Mouse (Mus musculus) frontal cortex, adult 2 months (tissue): ENCODE data around the gene Rab43. TPM values are rescaled to one million over a fixed set of nuclear protein-coding genes. Genes with fewer than 3 reads are reported as not detected.

Experiments
- DNase-seq, 2 experiments: peaks; one replicate each; pipeline ENCODE4 v3.0.0; 2022; ENCODE audit warnings: low spot score in 1 of 2; ENCODE audit errors: extremely low spot score in 1 of 2
- polyA plus RNA-seq: library from polyadenylated mRNA; depleted of rRNA; stranded (reverse); fragments of >200 nt; gene quantifications from 2 replicates; pipeline ENCODE4 v1.2.3, GENCODE M21; 2012

Rab43 gene
- polyA plus RNA-seq, 1 experiment = 15.3 TPM

GRCm38 (mm10) chr6:87809651-87810161 lies 2.3 kb downstream of the Rab43 start:
- DNase-seq = no peak

- DNase-seq = no peak
Observed at GRCm38 (mm10) chr6:87809144-87809543, 2.8 kb downstream of the Rab43 start.

DNA sequence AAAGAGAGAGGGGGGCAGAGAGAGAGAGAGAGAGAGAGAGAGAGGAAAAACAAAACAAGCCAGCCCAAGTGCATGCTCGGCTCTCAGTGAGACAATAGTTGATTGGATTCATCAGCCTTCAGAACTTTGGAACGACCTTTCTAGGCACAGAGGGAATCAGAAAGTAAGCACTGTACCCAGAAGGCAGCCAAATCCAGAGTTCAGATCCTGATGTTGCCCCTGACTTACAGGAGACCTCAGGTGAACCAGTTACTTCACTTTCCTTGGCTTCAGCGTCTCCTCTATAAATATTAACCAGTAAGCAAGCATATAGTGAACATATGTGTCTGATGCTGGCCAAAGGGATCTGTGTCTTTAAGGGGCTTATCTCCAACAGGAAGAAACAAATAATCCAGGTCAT lies 3.4 kb downstream of the Rab43 start:
- DNase-seq = no peak

GRCm38 (mm10) chr6:87807735-87808440 lies 4.1 kb downstream of the Rab43 start:
- no peak for DNase-seq

- DNase-seq = no peak
Observed at GRCm38 (mm10) chr6:87806857-87807256, 5.1 kb downstream of the Rab43 start.

GRCm38 (mm10) chr6:87806028-87806427 lies 5.9 kb downstream of the Rab43 start:
- no peak for DNase-seq

GRCm38 (mm10) chr6:87805448-87805847 lies 6.5 kb downstream of the Rab43 start:
- no peak for DNase-seq

DNA sequence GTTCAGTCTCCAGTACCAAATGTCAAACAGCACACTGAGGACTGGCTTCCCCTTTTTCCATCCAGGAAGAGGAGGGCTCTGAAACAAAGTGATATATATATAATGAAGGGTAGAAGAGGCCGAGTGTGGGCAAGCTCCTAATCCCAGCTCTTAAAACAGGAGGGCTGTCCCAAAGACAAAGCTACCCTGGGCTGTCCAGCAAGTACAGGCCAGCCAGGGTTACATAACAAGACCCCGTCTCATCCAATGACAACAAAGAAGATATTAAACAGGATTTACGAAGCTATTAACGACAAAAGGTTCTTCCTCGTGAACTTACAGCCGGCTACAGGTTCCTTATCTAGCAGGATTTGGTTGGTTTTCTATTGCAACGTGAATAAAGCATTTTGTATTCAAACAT lies 7.1 kb downstream of the Rab43 start:
- no peak for DNase-seq

GRCm38 (mm10) chr6:87804036-87804435 lies 7.9 kb downstream of the Rab43 start:
- DNase-seq = no peak

DNA sequence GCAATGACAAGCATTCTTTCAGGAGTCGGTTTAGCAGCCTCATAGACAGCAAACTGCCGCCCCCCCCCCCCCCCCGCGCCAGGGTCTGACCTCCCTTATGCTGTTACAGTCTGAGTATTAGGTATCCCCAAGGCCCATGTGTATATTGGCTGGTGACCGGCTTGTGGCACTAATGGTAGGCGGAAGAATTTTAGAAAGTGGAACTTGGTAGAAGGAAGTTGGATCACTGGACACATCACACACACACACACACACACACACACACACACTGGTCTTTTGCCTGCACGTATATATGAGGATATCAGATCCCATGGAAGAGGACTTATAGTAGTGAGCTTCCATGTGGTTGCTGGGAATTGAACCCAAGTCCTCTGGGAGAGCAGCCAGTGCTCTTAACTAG lies 9.5 kb downstream of the Rab43 start:
- no peak for DNase-seq

DNA sequence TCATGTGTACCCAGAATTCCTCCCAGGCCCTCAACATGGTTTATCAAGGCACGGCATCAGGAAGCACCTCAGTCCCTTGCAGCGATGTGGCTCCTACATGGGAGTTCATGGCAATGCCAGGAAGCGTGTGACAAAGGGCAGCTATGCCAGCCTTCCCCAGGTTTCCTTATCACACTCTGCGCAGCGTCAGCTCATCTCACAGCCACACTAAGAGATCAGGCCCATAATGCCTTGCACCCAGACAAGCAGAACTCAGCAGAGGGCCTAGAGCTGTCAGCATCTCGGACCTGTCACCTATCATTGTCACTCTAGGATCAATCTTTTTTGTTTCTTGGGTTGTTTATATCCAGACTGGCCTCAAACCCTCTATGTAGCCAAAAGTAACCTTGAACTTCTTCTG lies 12.4 kb downstream of the Rab43 start:
- no peak for DNase-seq

DNA sequence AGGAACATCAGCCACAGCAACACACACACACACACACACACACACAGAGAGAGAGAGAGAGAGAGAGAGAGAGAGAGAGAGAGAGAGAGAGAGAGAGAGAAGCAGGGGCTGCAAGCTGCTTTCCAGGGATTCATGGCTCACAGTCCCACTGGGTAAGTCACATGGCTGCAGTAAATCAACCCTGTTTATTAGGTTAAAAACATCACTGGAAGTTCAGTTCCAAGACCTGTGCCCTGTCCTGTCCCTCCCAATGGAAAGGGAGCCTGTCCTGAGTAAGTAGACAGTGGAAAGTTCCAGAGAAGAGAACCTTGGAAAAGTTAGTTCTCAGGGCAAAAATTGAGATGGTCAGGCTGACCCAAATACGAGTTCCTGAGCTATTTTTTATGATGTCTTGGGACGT lies 14.6 kb downstream of the Rab43 start:
- DNase-seq = no peak

DNA sequence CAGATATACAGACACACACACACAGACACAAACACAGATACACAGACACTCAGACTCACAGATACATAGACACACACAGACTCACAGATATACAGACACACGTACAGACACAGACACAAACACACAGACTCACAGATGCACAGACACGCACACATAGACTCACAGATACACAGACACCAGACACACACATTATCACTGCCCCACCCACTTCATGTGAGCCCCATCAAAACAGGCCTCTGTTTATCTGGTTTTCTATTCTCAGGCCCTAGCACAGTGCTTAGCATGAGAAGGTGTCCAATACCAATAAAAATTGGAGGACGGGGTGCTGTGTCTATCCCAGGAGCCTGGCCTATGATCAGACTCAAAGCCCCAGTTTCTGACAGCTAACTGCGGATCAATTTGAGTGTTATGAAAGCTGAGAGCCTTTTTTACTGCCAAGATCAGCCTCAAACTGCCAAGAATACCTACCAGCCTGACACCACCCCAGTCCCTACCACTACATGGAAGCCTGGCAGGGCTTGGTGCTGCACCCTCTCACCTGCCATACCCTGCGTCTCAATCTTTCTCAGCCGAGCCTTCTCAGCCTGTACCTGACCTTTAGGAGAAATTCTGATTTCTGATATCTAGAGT lies 15.6 kb downstream of the Rab43 start:
- no peak for DNase-seq

DNA sequence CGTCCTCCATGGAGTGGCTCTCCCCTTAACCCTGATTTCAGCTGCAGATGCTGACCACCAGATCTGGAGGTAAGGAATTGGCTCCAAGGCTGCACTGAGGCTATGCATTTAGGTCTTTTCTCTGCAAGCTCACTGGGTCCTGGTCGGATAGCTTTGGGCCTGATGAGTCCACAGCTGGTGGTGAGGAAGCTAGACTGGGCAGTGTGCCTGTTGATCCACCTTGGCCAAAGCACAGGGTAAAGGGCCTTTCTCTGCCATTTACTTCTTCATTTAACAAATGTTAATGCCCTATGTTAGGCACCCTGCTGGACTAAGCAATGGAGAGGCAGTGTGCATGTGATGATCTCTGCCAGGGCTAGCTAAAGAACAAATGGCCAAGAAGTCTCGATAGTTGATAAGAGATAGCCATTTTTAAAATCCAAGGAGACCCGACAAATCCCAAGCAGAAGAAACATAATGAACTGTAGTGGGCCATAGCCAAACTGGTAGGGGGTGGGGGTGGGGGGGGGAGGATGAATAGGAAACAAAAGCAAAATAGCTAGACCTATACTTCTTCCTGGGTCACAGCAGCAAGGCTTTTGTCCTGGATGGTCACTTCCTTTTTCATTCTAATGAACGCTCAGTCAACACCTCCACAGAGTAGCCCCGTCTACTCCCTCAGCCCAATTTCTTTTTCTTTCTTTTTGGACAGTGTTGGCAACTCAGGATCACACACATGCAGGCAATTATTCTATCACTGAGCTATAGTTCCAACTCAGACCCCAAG lies 16.4 kb downstream of the Rab43 start:
- DNase-seq = no peak

GRCm38 (mm10) chr6:87793821-87794510 lies 18.0 kb downstream of the Rab43 start:
- no peak for DNase-seq

DNA sequence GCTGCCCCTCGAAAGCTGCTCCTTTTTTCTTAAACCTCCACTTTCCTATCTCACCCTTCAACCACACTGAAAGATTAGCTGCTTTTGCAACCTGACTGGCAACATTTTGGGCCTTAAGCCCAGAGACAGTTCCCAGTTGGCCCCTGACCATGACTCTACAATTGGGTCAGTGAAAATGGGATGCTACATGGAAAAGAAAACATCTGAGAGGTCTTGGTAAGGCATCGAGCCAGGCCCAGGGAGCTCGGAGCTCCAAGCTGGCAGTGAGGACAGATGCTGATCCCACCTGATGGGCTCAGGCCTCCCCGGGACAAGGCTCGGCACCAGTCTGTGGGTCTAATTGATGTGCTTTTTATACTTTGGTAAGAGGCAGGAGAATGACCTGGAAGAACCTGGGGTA lies 20.1 kb downstream of the Rab43 start:
- no peak for DNase-seq

DNA sequence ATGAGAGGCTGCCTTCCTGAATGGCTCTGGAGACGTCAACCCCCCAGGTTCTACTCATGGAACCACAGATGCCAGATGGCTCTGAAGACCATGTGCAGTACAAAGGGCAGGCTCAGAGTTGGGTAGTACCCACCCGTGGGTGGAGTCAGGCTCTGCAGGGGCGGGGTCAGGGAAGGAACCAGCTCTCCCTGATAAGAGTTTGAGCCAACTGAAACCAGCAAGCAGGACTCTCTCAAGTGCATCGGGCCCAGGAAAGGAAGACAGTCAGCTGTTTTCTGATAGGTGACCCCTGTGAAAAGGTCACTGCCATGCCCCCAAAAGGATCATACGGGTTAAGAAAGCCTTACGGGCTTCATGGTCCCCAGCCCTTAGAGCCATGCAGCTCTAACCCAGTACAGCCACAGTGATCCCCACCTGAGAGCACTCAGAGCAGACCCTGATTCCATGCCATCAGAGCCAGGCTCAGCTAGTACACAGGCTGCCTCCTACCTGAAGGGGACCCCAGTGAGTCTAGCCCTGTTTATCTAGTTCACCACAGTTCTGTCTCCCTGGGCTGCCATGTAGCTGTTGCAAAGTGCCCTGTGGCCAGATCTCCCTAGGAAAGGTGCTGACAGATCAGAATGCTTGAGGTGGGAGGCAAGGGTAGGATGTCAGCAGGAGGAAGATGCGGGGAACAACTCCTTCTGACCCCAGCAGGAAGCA lies 21.0 kb downstream of the Rab43 start:
- no peak for DNase-seq

DNA sequence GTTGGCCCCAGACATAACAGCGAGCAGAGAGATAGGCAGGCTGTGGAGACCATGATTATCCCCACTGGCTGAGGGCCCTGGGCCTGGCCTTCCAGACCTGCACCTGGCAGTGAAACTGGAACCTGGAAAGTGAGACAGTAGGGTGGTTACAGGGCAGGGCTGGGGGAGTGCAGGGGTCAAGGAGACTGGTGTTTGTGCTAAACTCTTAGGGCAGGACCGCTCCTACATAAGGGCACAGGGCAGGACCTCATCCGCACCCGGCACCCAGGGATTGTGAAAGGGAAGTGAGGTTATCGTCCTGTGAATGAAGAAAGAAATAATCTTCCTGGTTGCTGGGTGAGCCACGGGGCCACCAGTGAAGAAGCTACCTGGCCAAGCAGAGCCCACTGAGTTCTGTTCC lies 22.2 kb downstream of the Rab43 start:
- no peak for DNase-seq

GRCm38 (mm10) chr6:87788896-87789587 lies 22.9 kb downstream of the Rab43 start:
- no peak for DNase-seq
